Comparison of ENCODE assay signal across 18 mouse cellular contexts in the genomic region with DNA sequence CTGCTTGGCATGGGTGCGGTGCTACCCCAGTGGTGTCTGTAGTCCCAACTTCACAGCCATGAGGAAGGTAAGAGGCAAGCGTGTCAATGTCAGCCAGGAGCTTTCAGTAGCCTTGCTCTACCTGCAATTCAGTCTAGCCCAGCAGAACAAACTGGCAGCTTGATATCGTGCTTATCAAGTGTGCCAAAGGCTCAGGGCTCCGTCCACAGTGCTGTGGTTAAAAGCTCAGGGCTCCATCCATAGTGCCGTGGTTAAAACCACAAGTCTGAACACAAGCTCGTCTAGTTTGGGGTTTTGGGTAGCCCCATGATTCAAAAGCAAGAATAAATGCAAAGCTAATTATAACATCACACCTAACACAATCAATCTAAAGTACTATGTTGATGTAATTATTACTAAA.
DNase-seq lines count a peak whose midpoint lies in the region; ATAC-seq and TF ChIP-seq lines count a peak whose summit lies in the region.
"Had no signal": no experiment of that assay in that cellular context is flagged by ENCODE, and none has a peak within 500 bp of the region (broad histone marks: within the 10 kb centered on the region; RNA-seq: fewer than 3 reads in every experiment).

No protein-coding gene starts in this region.

- H3K4me1 ChIP-seq in forebrain, embryonic 10.5 days, result peaks cover 43% of the 10 kb centered on the region
- peaks cover 16% of the 10 kb centered on the region for H3K4me1 ChIP-seq in forebrain, embryonic 13.5 days
- H3K4me1 ChIP-seq in limb, embryonic 10.5 days, result peaks cover 36% of the 10 kb centered on the region
- H3K4me1 ChIP-seq in midbrain, postnatal 0 days (ENCODE audit: insufficient read depth, low read length), result no peaks in the 10 kb centered on the region

- peak overlapping the region; percentile 80; the same call in 1 of the 2 replicates for H3K27ac ChIP-seq in forebrain, embryonic 10.5 days
- no peak overlapping the region for H3K27ac ChIP-seq in forebrain, embryonic 13.5 days
- peak overlapping the region; percentile 86 for H3K27ac ChIP-seq in limb, embryonic 10.5 days
- H3K27ac ChIP-seq in midbrain, postnatal 0 days (ENCODE audit: low read depth, low read length), result no peak overlapping the region
- H3K27ac ChIP-seq: forebrain, embryonic 12.5 days; heart, adult 2 months; neural tube, embryonic 13.5 days had no signal

- H3K4me3 ChIP-seq in forebrain, embryonic 10.5 days, result no peak overlapping the region
- no peak overlapping the region for H3K4me3 ChIP-seq in forebrain, embryonic 13.5 days
- H3K4me3 ChIP-seq in limb, embryonic 10.5 days, result no peak overlapping the region
- no peak overlapping the region for H3K4me3 ChIP-seq in midbrain, postnatal 0 days (ENCODE audit: low read depth, low read length)
- H3K4me3 ChIP-seq: forebrain, embryonic 12.5 days; heart, adult 2 months; neural tube, embryonic 13.5 days had no signal

- no peak for DNase-seq in forebrain, embryonic 10.5 days (ENCODE audit: extremely low spot score, low spot score)
- DNase-seq in c-Kit-positive CD71-positive TER-119-positive erythroid progenitor cells, embryonic 14.5 days (ENCODE audit: low spot score), result peak; percentile 32
- no peak for DNase-seq in limb, embryonic 10.5 days (ENCODE audit: low spot score)
- DNase-seq in thymus, postnatal 36 days, result no peak
- DNase-seq in left cerebral cortex, postnatal 10 days (ENCODE audit: extremely low spot score in 1 of 2, low spot score in 2 of 2), result no peak
- DNase-seq in midbrain, postnatal 0 days (ENCODE audit: low spot score), result no peak
- DNase-seq: cerebellum, postnatal 10 days; heart, adult 2 months; heart, postnatal 14 days; kidney, adult 2 months; kidney, postnatal 4 days; left cerebral cortex, postnatal 4 days; right cerebral cortex, postnatal 25 days had no signal

- 84% methylated on average over 6 of the region's 6 CpGs for WGBS in forebrain, embryonic 10.5 days
- WGBS in forebrain, embryonic 13.5 days, result 89% methylated on average over 6 of the region's 6 CpGs
- WGBS in limb, embryonic 10.5 days, result 90% methylated on average over 6 of the region's 6 CpGs
- WGBS in midbrain, postnatal 0 days, result 90% methylated on average over 6 of the region's 6 CpGs

- H3K27me3 ChIP-seq in forebrain, embryonic 10.5 days (ENCODE audit: poor library complexity, severe bottlenecking), result no peaks in the 10 kb centered on the region
- no peaks in the 10 kb centered on the region for H3K27me3 ChIP-seq in forebrain, embryonic 13.5 days
- H3K27me3 ChIP-seq in limb, embryonic 10.5 days (ENCODE audit: low read depth, poor library complexity, severe bottlenecking), result no peaks in the 10 kb centered on the region
- H3K27me3 ChIP-seq in midbrain, postnatal 0 days (ENCODE audit: insufficient read depth, low read length), result no peaks in the 10 kb centered on the region
- H3K27me3 ChIP-seq: CH12.LX; forebrain, embryonic 12.5 days; neural tube, embryonic 13.5 days had no signal

- no peak overlapping the region for H3K4me2 ChIP-seq in forebrain, embryonic 13.5 days
- H3K4me2 ChIP-seq in midbrain, postnatal 0 days (ENCODE audit: low read depth, low read length, poor library complexity, severe bottlenecking), result no peak overlapping the region
- H3K4me2 ChIP-seq: forebrain, embryonic 12.5 days; neural tube, embryonic 13.5 days had no signal

- H3K9me3 ChIP-seq in forebrain, embryonic 10.5 days, result no peaks in the 10 kb centered on the region
- H3K9me3 ChIP-seq in forebrain, embryonic 13.5 days (replicated peaks), result no peaks in the 10 kb centered on the region
- no peaks in the 10 kb centered on the region for H3K9me3 ChIP-seq in limb, embryonic 10.5 days (replicated peaks)
- no peaks in the 10 kb centered on the region for H3K9me3 ChIP-seq in midbrain, postnatal 0 days (ENCODE audit: low read length)
- H3K9me3 ChIP-seq: forebrain, embryonic 12.5 days; neural tube, embryonic 13.5 days had no signal

- ATAC-seq in forebrain, embryonic 13.5 days, result no peak
- peak; percentile 57 for ATAC-seq in megakaryocyte progenitor cell, adult 5-6 weeks (replicated peaks; ENCODE audit: poor library complexity)
- no peak for ATAC-seq in midbrain, postnatal 0 days (ENCODE audit: low FRiP score)

- TF ChIP-seq CTCF in midbrain, postnatal 0 days (IDR thresholded peaks at IDR 0.05), result no peak

- intact Hi-C loops in left cerebral cortex, postnatal 10 days (cut with DNase I), result no loop called here

- no peak overlapping the region for H3K9ac ChIP-seq in forebrain, embryonic 13.5 days
- no peak overlapping the region for H3K9ac ChIP-seq in midbrain, postnatal 0 days (replicated peaks; ENCODE audit: low read length, poor library complexity, severe bottlenecking)
- H3K9ac ChIP-seq: forebrain, embryonic 12.5 days; neural tube, embryonic 13.5 days had no signal

- peaks cover 8% of the 10 kb centered on the region for H3K36me3 ChIP-seq in forebrain, embryonic 10.5 days (replicated peaks)
- 0 out of 2 replicates have a peak, but pooled peaks cover 7% of the 10 kb centered on the region for H3K36me3 ChIP-seq in forebrain, embryonic 13.5 days (ENCODE audit: poor library complexity, severe bottlenecking)
- peaks cover 8% of the 10 kb centered on the region for H3K36me3 ChIP-seq in limb, embryonic 10.5 days
- peaks cover 23% of the 10 kb centered on the region for H3K36me3 ChIP-seq in midbrain, postnatal 0 days (ENCODE audit: insufficient read depth, low read length)

Comparison
In these comparisons a context has a peak if more than half of its experiments do, and no peak if none do; other contexts are left out.
1. H3K27ac ChIP-seq: peak in forebrain, embryonic 10.5 days (single experiment) and limb, embryonic 10.5 days (single experiment); none in forebrain, embryonic 13.5 days (single experiment) and midbrain, postnatal 0 days (single experiment).